Mouse (Mus musculus) CH12.LX (cell line): ENCODE data around the gene Gm20517. TPM values are rescaled to one million over a fixed set of nuclear protein-coding genes. Genes with fewer than 3 reads are reported as not detected.
A peak's percentile ranks its signal among the peaks of the same experiment; 100 is the strongest.

Experiments used
- DNase-seq: peaks from one replicate; pipeline ENCODE4 v3.0.0-alpha.2; 2013; ENCODE audit errors: extremely low read depth
- H3K27ac ChIP-seq: 2 replicates; pipeline ENCODE4 v1.5.1; 2012; ENCODE audit warnings: low read depth, mild to moderate bottlenecking, control low read depth, moderate library complexity; ENCODE audit not compliant: insufficient read depth
- H3K27me3 ChIP-seq: replicated peaks from 2 replicates; pipeline ENCODE3; 2012; ENCODE audit warnings: inconsistent platforms
- H3K36me3 ChIP-seq, 2 experiments: replicated peaks in 1 of 2; 2 replicates each; pipeline versions ENCODE3 to v1.6.1; 2012; ENCODE audit warnings: inconsistent platforms in 1 of 2, low read length in 1 of 2, mild to moderate bottlenecking in 1 of 2, mixed read lengths in 1 of 2, moderate library complexity in 1 of 2; ENCODE audit not compliant: control insufficient read depth in 1 of 2, insufficient read depth in 1 of 2
- H3K4me1 ChIP-seq, 2 experiments: 2 replicates each; pipeline ENCODE4 v1.6.1; 2012; ENCODE audit warnings: inconsistent platforms in 1 of 2, moderate library complexity in 1 of 2; ENCODE audit not compliant: insufficient read depth in 2 of 2, control insufficient read depth in 1 of 2
- H3K4me2 ChIP-seq: 2 replicates; pipeline ENCODE4 v1.6.1; 2012; ENCODE audit warnings: low read depth, mild to moderate bottlenecking, control low read depth; ENCODE audit not compliant: poor library complexity, insufficient read depth, severe bottlenecking
- H3K4me3 ChIP-seq, 3 experiments: fragments of 150-350 bp in 1 of 3; sonication (generic) in 1 of 3; replicated peaks in 1 of 3; 2 replicates each; pipeline versions ENCODE3 to v1.5.1; 2011 to 2012; ENCODE audit warnings: low read depth in 2 of 3, low read length in 2 of 3, mild to moderate bottlenecking in 2 of 3, moderate library complexity in 2 of 3, control low read depth in 1 of 3, improper control_type of control experiment in 1 of 3, inconsistent platforms in 1 of 3, mixed read lengths in 1 of 3; ENCODE audit not compliant: poor library complexity in 1 of 3
- H3K79me2 ChIP-seq: replicated peaks from 2 replicates; pipeline ENCODE4 v1.6.1; 2012; ENCODE audit warnings: mild to moderate bottlenecking, moderate library complexity; ENCODE audit not compliant: control insufficient read depth, poor library complexity, insufficient read depth, severe bottlenecking; ENCODE audit errors: extremely low read depth
- H3K9ac ChIP-seq: 2 replicates; pipeline ENCODE4 v1.6.1; 2012; ENCODE audit warnings: low read depth, mild to moderate bottlenecking, control low read depth, moderate library complexity; ENCODE audit not compliant: insufficient read depth
- H3K9me3 ChIP-seq: replicated peaks from 2 replicates; pipeline ENCODE3; 2012; ENCODE audit warnings: low read length, inconsistent platforms, mixed read lengths
- BHLHE40 ChIP-seq: IDR thresholded peaks from 2 replicates; pipeline ENCODE4 v1.6.1; 2011; ENCODE audit warnings: mild to moderate bottlenecking, low read depth, low read length, improper control_type of control experiment
- CHD2 ChIP-seq: IDR thresholded peaks from 2 replicates; pipeline ENCODE4 v1.6.1; 2011; ENCODE audit warnings: low read length, improper control_type of control experiment
- E2F4 ChIP-seq: IDR thresholded peaks from 2 replicates; pipeline ENCODE4 v1.6.1; 2011; ENCODE audit warnings: low read depth, low read length, improper control_type of control experiment; ENCODE audit not compliant: insufficient replicate concordance
- ELF1 ChIP-seq: IDR thresholded peaks from 2 replicates; pipeline ENCODE4 v1.6.1; 2014; ENCODE audit warnings: low read depth, mild to moderate bottlenecking, inconsistent platforms, low read length, improper control_type of control experiment
- ETS1 ChIP-seq: conservative IDR thresholded peaks from 2 replicates; pipeline ENCODE4 v1.6.1; 2012; ENCODE audit warnings: low read depth, mild to moderate bottlenecking, inconsistent platforms, low read length, improper control_type of control experiment, moderate library complexity
- GABPA ChIP-seq: IDR thresholded peaks from 2 replicates; pipeline ENCODE4 v1.6.1; 2012; ENCODE audit warnings: low read depth, low read length, improper control_type of control experiment, inconsistent platforms; ENCODE audit not compliant: insufficient replicate concordance
- HCFC1 ChIP-seq: IDR thresholded peaks from 2 replicates; pipeline ENCODE4 v1.6.1; 2012; ENCODE audit warnings: low read depth, mild to moderate bottlenecking, inconsistent platforms, low read length, improper control_type of control experiment
- IRF4 ChIP-seq: IDR thresholded peaks from 2 replicates; pipeline ENCODE4 v1.6.1; 2014; ENCODE audit warnings: low read depth, mild to moderate bottlenecking, inconsistent platforms, low read length, improper control_type of control experiment
- JUND ChIP-seq: conservative IDR thresholded peaks from 2 replicates; pipeline ENCODE4 v1.6.1; 2011; ENCODE audit warnings: low read depth, low read length, improper control_type of control experiment
- MAFK ChIP-seq: IDR thresholded peaks from 2 replicates; pipeline ENCODE4 v1.6.1; 2011; ENCODE audit warnings: low read length, improper control_type of control experiment; ENCODE audit not compliant: insufficient replicate concordance
- MAZ ChIP-seq: IDR thresholded peaks from 2 replicates; pipeline ENCODE4 v1.6.1; 2012; ENCODE audit warnings: low read depth, mild to moderate bottlenecking, inconsistent platforms, low read length, improper control_type of control experiment, moderate library complexity
- MEF2A ChIP-seq: IDR thresholded peaks from 2 replicates; pipeline ENCODE4 v1.6.1; 2014; ENCODE audit warnings: low read depth, mild to moderate bottlenecking, inconsistent platforms, low read length, improper control_type of control experiment, borderline replicate concordance
- MXI1 ChIP-seq: IDR thresholded peaks from 2 replicates; pipeline ENCODE4 v1.6.1; 2011; ENCODE audit warnings: mild to moderate bottlenecking, low read depth, low read length, improper control_type of control experiment
- MYC ChIP-seq: IDR thresholded peaks from 2 replicates; pipeline ENCODE4 v1.6.1; 2011; ENCODE audit warnings: low read depth, mild to moderate bottlenecking, improper control_type of control experiment, low read length
- NRF1 ChIP-seq: IDR thresholded peaks from 2 replicates; pipeline ENCODE4 v1.6.1; 2014; ENCODE audit warnings: low read depth, mild to moderate bottlenecking, inconsistent platforms, low read length, improper control_type of control experiment, moderate library complexity
- PAX5 ChIP-seq: IDR thresholded peaks from 2 replicates; pipeline ENCODE4 v1.6.1; 2012; ENCODE audit warnings: low read length, inconsistent platforms, mixed read lengths
- POLR2A ChIP-seq: IDR thresholded peaks from 2 replicates; pipeline ENCODE4 v1.6.1; 2011; ENCODE audit warnings: low read depth, mild to moderate bottlenecking, improper control_type of control experiment, low read length
- POLR2AphosphoS2 ChIP-seq: IDR thresholded peaks from 2 replicates; pipeline ENCODE4 v1.6.1; 2011; ENCODE audit warnings: low read depth, low read length, improper control_type of control experiment
- RCOR1 ChIP-seq: conservative IDR thresholded peaks from 2 replicates; pipeline ENCODE4 v1.6.1; 2012; ENCODE audit warnings: low read depth, mild to moderate bottlenecking, inconsistent platforms, low read length, improper control_type of control experiment
- SIN3A ChIP-seq: IDR thresholded peaks from 2 replicates; pipeline ENCODE4 v1.6.1; 2012; ENCODE audit warnings: low read length, improper control_type of control experiment, inconsistent platforms
- TCF12 ChIP-seq: IDR thresholded peaks from 2 replicates; pipeline ENCODE4 v1.6.1; 2014; ENCODE audit warnings: low read depth, mild to moderate bottlenecking, inconsistent platforms, low read length, improper control_type of control experiment
- UBTF ChIP-seq: IDR thresholded peaks from 2 replicates; pipeline ENCODE4 v1.6.1; 2012; ENCODE audit warnings: low read depth, mild to moderate bottlenecking, inconsistent platforms, low read length, improper control_type of control experiment, moderate library complexity
- USF2 ChIP-seq: conservative IDR thresholded peaks from 2 replicates; pipeline ENCODE4 v1.6.1; 2011; ENCODE audit warnings: low read depth, low read length, improper control_type of control experiment
- ZC3H11A ChIP-seq: IDR thresholded peaks from 2 replicates; pipeline ENCODE4 v1.6.1; 2012; ENCODE audit warnings: low read depth, mild to moderate bottlenecking, inconsistent platforms, low read length, improper control_type of control experiment
- ZMIZ1 ChIP-seq: IDR thresholded peaks from 2 replicates; pipeline ENCODE4 v1.6.1; 2012; ENCODE audit warnings: low read depth, mild to moderate bottlenecking, inconsistent platforms, low read length, improper control_type of control experiment
- ZNF384 ChIP-seq: IDR thresholded peaks from 2 replicates; pipeline ENCODE4 v1.6.1; 2012; ENCODE audit warnings: low read depth, low read length, improper control_type of control experiment, inconsistent platforms
- dilution Hi-C: fragments of 300-500 bp; cut with MboI; formaldehyde crosslinking; loops from 2 replicates; pipeline ENCODE4 v1.14.3; 2020; ENCODE audit warnings: low sequenced_read_pairs; ENCODE audit not compliant: extremely low pct_unique_long_range_greater_than_20kb, extremely low pct_ligation_motif_present
- in situ Hi-C: fragments of 300-500 bp; cut with MboI; formaldehyde crosslinking; loops from 3 replicates; pipeline ENCODE4 v1.14.3; 2019; ENCODE audit warnings: low sequenced_read_pairs, low pct_ligation_motif_present, low pct_unique_long_range_greater_than_20kb, mixed read lengths
- polyA plus RNA-seq: library from polyadenylated mRNA; unstranded; fragments of >175 nt; gene quantifications from 2 replicates; pipeline ENCODE4 v1.2.1, GENCODE M21; 2012; ENCODE audit warnings: low read depth; ENCODE audit not compliant: insufficient read length
- total RNA-seq, 2 experiments: library from RNA; depleted of rRNA; stranded (reverse); fragments of 300-350 nt in 1 of 2; fragments of >200 nt in 1 of 2; gene quantifications; 2 replicates each; pipeline ENCODE4 v1.2.3; 2012 to 2014

The Gm20517 gene
- total and polyA plus RNA-seq, 3 experiments, result 1.1 to 1.8 (median 1.8) TPM

DNA sequence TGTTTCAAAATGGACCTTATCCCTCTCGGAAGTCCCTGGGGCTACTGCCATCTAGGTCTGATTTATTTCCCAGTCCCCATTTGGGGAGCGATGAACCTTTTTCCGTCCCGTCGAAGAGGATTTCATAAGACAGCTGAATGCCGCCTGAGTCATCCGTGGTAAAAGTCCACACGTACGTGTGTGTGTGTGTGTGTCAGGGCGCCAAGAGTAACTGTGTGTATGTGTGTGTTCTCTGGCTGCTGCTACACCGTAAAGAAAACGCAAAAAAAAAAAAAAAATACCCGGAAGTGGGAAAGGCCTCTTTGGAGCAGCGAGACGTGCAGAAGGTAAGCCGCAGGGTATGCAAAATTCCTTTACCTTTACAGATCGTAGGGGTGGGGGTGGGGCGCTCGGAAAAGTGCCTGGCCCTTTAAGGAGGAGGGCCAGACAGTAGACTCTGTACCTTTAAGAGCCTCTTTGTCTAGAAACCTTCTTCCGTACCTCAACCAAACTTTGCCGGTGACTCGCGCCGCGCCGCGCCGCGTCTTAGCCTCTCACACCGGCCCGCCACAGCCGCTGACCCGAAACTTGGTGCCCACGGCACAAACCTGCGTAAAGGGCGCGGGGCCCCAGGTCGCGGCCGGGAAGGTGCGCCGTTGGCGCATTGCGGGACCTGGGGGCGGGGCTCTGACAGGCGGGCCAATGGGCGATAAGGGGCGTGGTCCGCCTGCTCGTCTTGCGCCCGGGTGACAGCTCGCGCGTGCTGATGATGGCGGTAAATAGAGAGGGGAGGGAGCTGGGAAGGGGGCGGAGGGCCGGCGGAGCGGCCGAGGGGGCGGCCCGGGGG, 17.7 kb downstream of the Gm20517 start:
- H3K4me3 ChIP-seq, result peak overlapping the region; percentile 60 to 86 (median 62)
- 0 out of 2 replicates have a peak, but pooled peaks cover 2% of the 10 kb centered on the region for H3K79me2 ChIP-seq
- peaks cover 4 to 20% of the 10 kb centered on the region in 2 experiments; a peak in 2 of 4 replicates for H3K4me1 ChIP-seq
- dilution Hi-C loops, result no loop called here
- H3K9ac ChIP-seq, result peak overlapping the region; percentile 85
- peak overlapping the region; percentile 93 for H3K4me2 ChIP-seq
- in situ Hi-C loops, result no loop called here
- TF ChIP-seq UBTF, result no peak; the same call in 1 of the 2 replicates
- TF ChIP-seq ZMIZ1, result no peak
- TF ChIP-seq GABPA, result no peak
- TF ChIP-seq RCOR1, result peak; percentile 74
- TF ChIP-seq ZNF384, result peak; percentile 94
- TF ChIP-seq SIN3A, result peak; percentile 88; the same call in 1 of the 2 replicates
- peak; percentile 85 for TF ChIP-seq MXI1
- peak; percentile 87 for TF ChIP-seq CHD2
- TF ChIP-seq MYC, result peak; percentile 7; the same call in 1 of the 2 replicates
- peak; percentile 59 for TF ChIP-seq POLR2A
- TF ChIP-seq E2F4, result 0 out of 2 replicates have a peak, but pooled peaks have one; percentile 61
- TF ChIP-seq BHLHE40, result peak; percentile 86
- TF ChIP-seq TCF12, result 0 out of 2 replicates have a peak, but pooled peaks have one; percentile 29
- peak; percentile 51 for TF ChIP-seq IRF4
- TF ChIP-seq MEF2A, result peak; percentile 10; the same call in 1 of the 2 replicates
- no peak for TF ChIP-seq PAX5
- TF ChIP-seq HCFC1, result peak; percentile 72
- TF ChIP-seq ETS1, result peak; percentile 42
- TF ChIP-seq USF2, result no peak
- TF ChIP-seq MAFK, result no peak
- no peak for TF ChIP-seq ZC3H11A
- TF ChIP-seq NRF1, result peak; percentile 46; the same call in 1 of the 2 replicates
- TF ChIP-seq MAZ, result peak; percentile 66
- TF ChIP-seq POLR2AphosphoS2, result peak; percentile 61; the same call in 1 of the 2 replicates
- no peak for TF ChIP-seq JUND
- TF ChIP-seq ELF1, result peak; percentile 85
- peak; percentile 93 for DNase-seq
- H3K9me3 ChIP-seq, result peaks cover 1% of the 10 kb centered on the region
- H3K27me3 ChIP-seq, result no peaks in the 10 kb centered on the region
- peaks cover 7 to 33% of the 10 kb centered on the region in 2 experiments for H3K36me3 ChIP-seq
- peak overlapping the region; percentile 68 for H3K27ac ChIP-seq
